Mouse (Mus musculus) intestine, embryonic 15.5 days (tissue): ENCODE data around the gene Cog5. TPM values are rescaled to one million over a fixed set of nuclear protein-coding genes. Genes with fewer than 3 reads are reported as not detected.

Experiments
- ATAC-seq: fragments of 200-750 bp; cut with Nextera tagmentation; 2 replicates; pipeline ENCODE4 v1.8.0; 2017; ENCODE audit warnings: moderate TSS enrichment, moderate library complexity
- H3K27ac ChIP-seq: fragments of 300-500 bp; sonication (generic); 2 replicates; pipeline ENCODE4 v1.5.1; 2015; ENCODE audit warnings: mild to moderate bottlenecking, inconsistent platforms
- H3K27me3 ChIP-seq: fragments of 300-500 bp; sonication (generic); replicated peaks from 2 replicates; pipeline ENCODE4 v1.6.1; 2015; ENCODE audit warnings: inconsistent platforms
- H3K36me3 ChIP-seq: fragments of 300-500 bp; sonication (generic); 2 replicates; pipeline ENCODE4 v1.6.1; 2015; ENCODE audit warnings: inconsistent platforms
- H3K4me1 ChIP-seq: fragments of 300-500 bp; sonication (generic); replicated peaks from 2 replicates; pipeline ENCODE4 v1.6.1; 2015; ENCODE audit warnings: inconsistent platforms
- H3K4me2 ChIP-seq: fragments of 300-500 bp; sonication (generic); replicated peaks from 2 replicates; pipeline ENCODE4 v1.6.1; 2015; ENCODE audit warnings: mild to moderate bottlenecking, inconsistent platforms
- H3K4me3 ChIP-seq: fragments of 300-500 bp; sonication (generic); replicated peaks from 2 replicates; pipeline ENCODE4 v1.5.1; 2015; ENCODE audit warnings: inconsistent platforms
- H3K9ac ChIP-seq: fragments of 300-500 bp; sonication (generic); 2 replicates; pipeline ENCODE4 v1.6.1; 2015; ENCODE audit warnings: inconsistent platforms
- H3K9me3 ChIP-seq: fragments of 300-500 bp; sonication (generic); 2 replicates; pipeline ENCODE4 v1.6.1; 2016; ENCODE audit warnings: inconsistent platforms
- WGBS: fragments of 180-500 bp; shearing (Covaris S2); methylation state at CpG from one replicate; pipeline ENCODE4 v1.1.7; 2015; 5-methylcytosine and 5-hydroxymethylcytosine counted together
- polyA plus RNA-seq: library from polyadenylated mRNA; unstranded; fragments of >200 nt; fragmentation: Nextera tagmentation; extraction: Ambion mirVana; gene quantifications from 2 replicates; pipeline ENCODE4 v1.2.1, GENCODE M21; 2015

The Cog5 gene
- polyA plus RNA-seq, 1 experiment from 2014 or later: 29.2 TPM

- no peaks in the 10 kb centered on the region for H3K27me3 ChIP-seq
- peak; percentile 34; the same call in 1 of the 2 replicates for ATAC-seq
- 46% methylated on average over 6 of the region's 6 CpGs for WGBS
Measured at GRCm38 (mm10) chr12:31713600-31713999, 58.9 kb downstream of the Cog5 start, which contains the start of gene Gpr22. TSS of gene Gpr22 (minus strand) at chr12:31713947.

DNA sequence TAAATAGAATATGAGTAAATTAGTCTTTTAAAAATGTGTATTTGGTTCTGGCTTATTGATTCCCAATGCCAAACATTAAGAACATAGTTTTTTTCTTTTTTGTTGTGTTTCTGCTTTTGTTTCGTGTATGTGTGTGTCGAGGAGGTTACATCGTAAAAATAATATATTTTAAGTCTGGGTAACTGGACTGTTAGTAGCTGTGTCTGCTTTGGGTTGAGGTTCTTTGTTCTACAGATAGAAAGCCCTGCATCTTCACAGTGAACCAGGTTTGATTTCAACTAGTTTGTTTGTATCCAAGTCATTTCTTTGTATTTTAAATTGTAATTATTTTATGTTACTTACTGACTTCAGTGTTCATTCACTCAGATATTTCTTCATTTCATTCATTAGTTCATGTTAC, 59.4 kb downstream of the Cog5 start:
- no peaks in the 10 kb centered on the region for H3K9me3 ChIP-seq
- no peaks in the 10 kb centered on the region for H3K27me3 ChIP-seq
- no peak overlapping the region for H3K4me2 ChIP-seq
- H3K9ac ChIP-seq: no peak overlapping the region
- no peak overlapping the region for H3K27ac ChIP-seq
- no peak overlapping the region for H3K4me3 ChIP-seq
- WGBS: 77% methylated on average over 3 of the region's 3 CpGs
- H3K4me1 ChIP-seq: 0 out of 2 replicates have a peak, but pooled peaks cover 4% of the 10 kb centered on the region
- no peaks in the 10 kb centered on the region for H3K36me3 ChIP-seq
- ATAC-seq: no peak

More at GRCm38 (mm10) chr12:31713600-31713999, 58.9 kb downstream of the Cog5 start, which contains the start of gene Gpr22:
- H3K4me1 ChIP-seq: no peaks in the 10 kb centered on the region
- no peak within 1 kb of the TSS for H3K4me2 ChIP-seq
- no peaks in the 10 kb centered on the region for H3K36me3 ChIP-seq
- no peak within 1 kb of the TSS for H3K27ac ChIP-seq
- H3K4me3 ChIP-seq: no peak within 1 kb of the TSS
- no peaks in the 10 kb centered on the region for H3K9me3 ChIP-seq
- H3K9ac ChIP-seq: no peak within 1 kb of the TSS

- no peaks in the 10 kb centered on the region for H3K36me3 ChIP-seq
- H3K4me2 ChIP-seq: no peak overlapping the region
- ATAC-seq: no peak
- no peaks in the 10 kb centered on the region for H3K27me3 ChIP-seq
- H3K9me3 ChIP-seq: no peaks in the 10 kb centered on the region
- H3K27ac ChIP-seq: no peak overlapping the region
- 0 out of 2 replicates have a peak, but pooled peaks cover 5% of the 10 kb centered on the region for H3K4me1 ChIP-seq
- no peak overlapping the region for H3K9ac ChIP-seq
- H3K4me3 ChIP-seq: no peak overlapping the region
- 80% methylated on average over 1 of the region's 1 CpGs for WGBS
Measured at GRCm38 (mm10) chr12:31719586-31720275, 65.1 kb downstream of the Cog5 start.

DNA sequence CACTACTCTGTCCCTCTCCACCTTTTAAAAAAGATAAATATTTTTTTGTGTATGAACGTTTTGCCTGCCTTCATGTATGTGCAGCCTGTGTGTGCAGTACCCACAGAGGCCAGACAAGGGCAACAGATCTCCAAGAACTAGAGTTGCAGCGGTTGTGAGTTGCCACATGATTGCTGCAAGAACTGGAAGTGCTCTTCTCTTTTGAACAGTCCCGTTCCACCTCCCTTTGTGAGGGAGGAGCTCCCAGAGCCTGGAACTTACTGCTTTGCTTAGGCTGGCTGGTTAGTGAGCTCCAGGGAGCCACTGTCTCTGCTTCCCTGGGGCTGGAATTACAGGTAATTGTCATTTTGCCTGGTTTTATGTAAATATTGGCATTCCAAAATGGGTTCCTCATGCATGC, 69.9 kb downstream of the Cog5 start:
- H3K9ac ChIP-seq: no peak overlapping the region
- WGBS: 87% methylated on average over 3 of the region's 3 CpGs
- no peaks in the 10 kb centered on the region for H3K36me3 ChIP-seq
- H3K27ac ChIP-seq: no peak overlapping the region
- no peak overlapping the region for H3K4me2 ChIP-seq
- no peak for ATAC-seq
- no peak overlapping the region for H3K4me3 ChIP-seq
- no peaks in the 10 kb centered on the region for H3K27me3 ChIP-seq
- H3K9me3 ChIP-seq: no peaks in the 10 kb centered on the region
- no peaks in the 10 kb centered on the region for H3K4me1 ChIP-seq

DNA sequence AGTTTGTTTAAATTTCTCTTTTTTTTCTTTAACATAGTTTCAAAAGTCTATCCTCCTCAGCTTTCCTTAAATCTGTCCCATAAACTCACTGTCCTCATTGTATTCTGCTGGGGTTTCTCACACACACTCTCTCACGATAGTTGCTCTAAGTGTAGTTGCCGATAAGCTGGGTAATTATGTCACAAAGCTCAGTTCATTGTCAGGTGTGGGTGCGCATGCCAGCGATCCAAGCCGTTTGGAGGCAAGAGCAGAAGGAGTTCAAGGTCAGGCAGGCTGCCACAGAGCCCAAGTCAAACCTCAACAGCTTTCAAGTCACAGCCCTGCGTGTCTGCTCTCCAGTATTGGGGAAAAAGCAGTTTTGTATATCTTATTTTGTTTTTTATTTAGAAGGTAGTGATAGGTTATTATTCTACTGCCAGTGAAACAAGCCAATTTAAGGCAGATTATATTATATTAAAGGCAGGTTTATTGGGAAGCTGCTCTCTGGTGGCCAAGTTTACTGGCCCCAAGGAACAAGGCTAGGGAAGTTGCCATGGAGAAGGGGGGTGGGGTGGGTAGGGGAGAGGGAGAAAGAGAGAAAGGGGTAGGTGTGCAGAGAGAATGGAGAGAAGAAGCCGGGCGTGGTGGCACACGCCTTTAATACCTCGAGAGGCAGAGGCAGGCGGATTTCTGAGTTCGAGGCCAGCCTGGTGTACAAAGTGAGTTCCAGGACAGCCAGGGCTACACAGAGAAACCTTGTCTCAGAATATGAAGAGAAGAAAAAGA, 71.0 kb downstream of the Cog5 start:
- no peaks in the 10 kb centered on the region for H3K36me3 ChIP-seq
- no peaks in the 10 kb centered on the region for H3K9me3 ChIP-seq
- no peak overlapping the region for H3K4me3 ChIP-seq
- no peaks in the 10 kb centered on the region for H3K4me1 ChIP-seq
- no peak overlapping the region for H3K27ac ChIP-seq
- H3K9ac ChIP-seq: no peak overlapping the region
- H3K27me3 ChIP-seq: no peaks in the 10 kb centered on the region
- WGBS: 81% methylated on average over 12 of the region's 12 CpGs
- no peak overlapping the region for H3K4me2 ChIP-seq
- no peak for ATAC-seq

- no peak overlapping the region for H3K9ac ChIP-seq
- H3K27me3 ChIP-seq: no peaks in the 10 kb centered on the region
- no peaks in the 10 kb centered on the region for H3K36me3 ChIP-seq
- no peak for ATAC-seq
- no peak overlapping the region for H3K27ac ChIP-seq
- 36% methylated on average over 1 of the region's 1 CpGs for WGBS
- H3K4me2 ChIP-seq: no peak overlapping the region
- H3K4me3 ChIP-seq: no peak overlapping the region
- H3K9me3 ChIP-seq: no peaks in the 10 kb centered on the region
- H3K4me1 ChIP-seq: no peaks in the 10 kb centered on the region
Measured at GRCm38 (mm10) chr12:31726707-31727106, 72.0 kb downstream of the Cog5 start.

DNA sequence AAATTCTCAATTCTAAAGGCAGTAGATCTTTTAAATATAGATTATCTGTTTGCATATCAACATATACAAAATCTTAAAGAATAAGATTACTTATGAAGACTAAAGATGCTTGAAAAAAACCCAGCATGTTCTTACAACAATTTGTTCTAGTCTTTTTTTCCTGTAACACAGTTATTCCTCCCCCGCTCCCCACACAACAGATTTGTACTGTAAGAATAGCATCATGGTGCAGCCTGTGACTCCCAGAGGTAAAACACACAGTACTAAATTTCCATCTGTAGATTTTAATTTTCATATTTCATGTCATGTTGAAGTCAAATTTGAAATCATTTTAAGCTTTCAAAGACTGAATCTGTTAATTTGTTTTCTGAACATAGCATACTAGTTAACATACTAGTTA, 75.5 kb downstream of the Cog5 start:
- ATAC-seq: no peak
- Histone ChIP-seq H3K4me2 (no peak overlapping the region), H3K9me3 (no peaks in the 10 kb centered on the region), H3K36me3 (no peaks in the 10 kb centered on the region), H3K27ac (no peak overlapping the region), H3K4me1 (no peaks in the 10 kb centered on the region), H3K9ac (no peak overlapping the region), H3K27me3 (no peaks in the 10 kb centered on the region), H3K4me3 (no peak overlapping the region)
- WGBS: 98% methylated on average over 1 of the region's 1 CpGs

- Histone ChIP-seq H3K36me3 (no peaks in the 10 kb centered on the region), H3K4me2 (no peak overlapping the region), H3K27me3 (no peaks in the 10 kb centered on the region), H3K9me3 (no peaks in the 10 kb centered on the region), H3K4me1 (no peaks in the 10 kb centered on the region), H3K27ac (no peak overlapping the region), H3K9ac (no peak overlapping the region), H3K4me3 (no peak overlapping the region)
- ATAC-seq: no peak
- 81% methylated on average over 2 of the region's 2 CpGs for WGBS
Measured at GRCm38 (mm10) chr12:31734616-31735015, 79.9 kb downstream of the Cog5 start.

DNA sequence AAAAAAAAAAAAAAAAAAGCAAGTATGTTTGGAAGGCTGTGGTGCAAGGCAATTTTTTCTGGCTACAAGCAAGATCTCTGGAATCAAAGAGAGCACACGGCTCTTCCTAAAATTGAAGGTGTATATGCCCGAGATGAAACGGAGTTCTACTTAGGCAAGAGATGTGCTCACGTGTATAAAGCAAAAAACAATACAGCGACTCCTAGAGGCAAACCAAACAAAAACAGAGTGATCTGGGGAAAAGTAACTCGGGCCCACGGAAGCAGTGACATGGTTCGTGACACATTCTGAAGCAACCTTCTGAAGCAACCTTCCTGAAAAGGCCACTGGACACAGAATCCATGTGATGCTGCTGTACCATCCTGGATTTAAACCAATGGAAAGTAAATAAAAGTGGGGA, 92.6 kb downstream of the Cog5 start:
- no peaks in the 10 kb centered on the region for H3K4me1 ChIP-seq
- no peaks in the 10 kb centered on the region for H3K36me3 ChIP-seq
- no peak overlapping the region for H3K27ac ChIP-seq
- no peaks in the 10 kb centered on the region for H3K9me3 ChIP-seq
- no peak overlapping the region for H3K4me2 ChIP-seq
- no peaks in the 10 kb centered on the region for H3K27me3 ChIP-seq
- no peak overlapping the region for H3K4me3 ChIP-seq
- WGBS: 85% methylated on average over 8 of the region's 8 CpGs
- no peak overlapping the region for H3K9ac ChIP-seq
- no peak for ATAC-seq

DNA sequence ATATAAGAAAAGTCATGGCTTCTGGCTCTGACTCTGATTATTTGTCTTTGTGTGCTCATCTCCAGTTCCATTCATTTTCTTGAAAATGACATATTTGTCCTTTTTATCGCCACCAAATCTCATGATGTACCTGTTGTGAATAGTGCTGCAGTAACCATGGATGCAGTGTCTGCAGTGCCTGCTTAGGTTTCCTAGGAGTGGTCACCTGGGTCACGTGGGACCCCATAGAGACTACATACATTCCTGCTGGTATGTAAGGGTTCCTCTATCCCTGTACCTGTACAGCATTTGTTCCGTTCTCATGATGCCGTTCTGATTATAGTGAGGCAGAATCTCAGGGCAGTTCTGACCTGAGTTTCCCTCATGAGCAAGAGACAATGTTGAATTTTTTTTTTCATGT, 95.2 kb downstream of the Cog5 start:
- no peak overlapping the region for H3K4me3 ChIP-seq
- no peak overlapping the region for H3K27ac ChIP-seq
- no peaks in the 10 kb centered on the region for H3K9me3 ChIP-seq
- no peak overlapping the region for H3K9ac ChIP-seq
- H3K27me3 ChIP-seq: no peaks in the 10 kb centered on the region
- WGBS: 94% methylated on average over 4 of the region's 4 CpGs
- no peak overlapping the region for H3K4me2 ChIP-seq
- no peaks in the 10 kb centered on the region for H3K36me3 ChIP-seq
- ATAC-seq: no peak
- no peaks in the 10 kb centered on the region for H3K4me1 ChIP-seq

GRCm38 (mm10) chr12:31754465-31754864, 99.8 kb downstream of the Cog5 start:
- H3K27me3 ChIP-seq: no peaks in the 10 kb centered on the region
- no peak overlapping the region for H3K4me2 ChIP-seq
- H3K9me3 ChIP-seq: no peaks in the 10 kb centered on the region
- 68% methylated on average over 2 of the region's 2 CpGs for WGBS
- no peak overlapping the region for H3K27ac ChIP-seq
- H3K4me3 ChIP-seq: no peak overlapping the region
- no peaks in the 10 kb centered on the region; the same call in 1 of the 2 replicates for H3K4me1 ChIP-seq
- H3K9ac ChIP-seq: no peak overlapping the region
- ATAC-seq: no peak
- H3K36me3 ChIP-seq: no peaks in the 10 kb centered on the region

DNA sequence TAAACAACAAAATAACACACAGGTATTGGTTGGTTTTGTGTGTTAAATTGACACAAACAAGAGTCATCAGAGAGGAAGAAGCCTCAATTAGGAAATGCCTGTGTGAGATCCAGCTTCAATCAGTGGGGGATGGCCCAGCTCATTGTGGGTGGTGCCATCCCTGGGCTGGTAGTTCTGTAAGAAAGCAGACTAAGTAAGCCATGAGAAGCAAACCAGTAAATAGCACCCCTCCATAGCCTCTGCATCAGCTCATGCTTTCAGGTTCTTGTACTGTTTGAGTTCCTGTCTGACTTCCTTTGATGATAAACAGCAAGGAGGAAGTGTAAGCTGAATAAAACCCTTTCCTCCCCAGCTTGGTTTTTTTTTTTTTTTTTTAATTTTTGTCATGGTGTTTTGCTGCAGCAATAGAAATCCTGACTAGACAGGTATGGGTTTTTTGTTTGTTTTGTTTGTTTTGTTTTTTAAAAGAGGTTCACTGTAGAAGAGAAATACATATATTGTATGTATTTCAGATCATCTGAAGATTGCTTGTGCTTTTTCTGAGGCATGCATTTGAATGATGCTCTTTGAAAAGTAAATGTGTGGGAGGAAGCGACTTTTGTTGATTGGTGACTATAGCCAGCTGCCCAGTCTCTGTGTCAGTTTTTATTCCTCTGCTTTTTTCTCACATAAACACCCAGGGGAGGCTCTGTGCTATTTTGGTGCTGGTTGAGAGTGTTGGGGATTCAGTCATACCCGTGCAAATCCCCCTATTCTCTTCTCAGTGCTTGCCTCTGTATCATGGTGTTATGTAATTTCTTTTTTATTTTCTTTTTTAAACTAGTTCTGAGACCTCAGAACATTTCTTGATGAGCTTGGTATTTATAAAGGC, 101.5 kb downstream of the Cog5 start:
- Histone ChIP-seq H3K36me3 (no peaks in the 10 kb centered on the region), H3K9me3 (no peaks in the 10 kb centered on the region), H3K27ac (no peak overlapping the region), H3K27me3 (no peaks in the 10 kb centered on the region), H3K4me1 (no peaks in the 10 kb centered on the region; the same call in 1 of the 2 replicates), H3K4me3 (no peak overlapping the region), H3K4me2 (no peak overlapping the region), H3K9ac (no peak overlapping the region)
- 54% methylated on average over 2 of the region's 2 CpGs for WGBS
- no peak for ATAC-seq
